Mouse (Mus musculus): ENCODE measurements around the gene Haspin.

Gene Haspin

GRCm38 (mm10) chr11:73090826-73091225 is 47.3 kb downstream of the Haspin start:
- no peak for DNase-seq (ENCODE audit: extremely low read depth, low read depth, low spot score)

GRCm38 (mm10) chr11:73090283-73090682 is 47.8 kb downstream of the Haspin start, which contains the start of gene Itgae:
Gene Itgae (plus strand): TSS chr11:73090583.
- no peak for DNase-seq (ENCODE audit: extremely low read depth, low read depth, low spot score)

- DNase-seq (ENCODE audit: extremely low read depth, low read depth, low spot score), result no peak
Measured at GRCm38 (mm10) chr11:73087700-73088480, 50.2 kb downstream of the Haspin start.
